Mouse (Mus musculus) myocyte (in vitro differentiated cells): ENCODE results near the gene Ubash3b. TPM values are rescaled to one million over a fixed set of nuclear protein-coding genes. Genes with fewer than 3 reads are reported as not detected.

Experiments used
- H3K27me3 ChIP-seq: one replicate; pipeline ENCODE4 v1.6.1; 2011; ENCODE audit not compliant: control insufficient read depth, insufficient read depth, insufficient read length
- H3K36me3 ChIP-seq: one replicate; pipeline ENCODE4 v1.6.1; 2011; ENCODE audit not compliant: control insufficient read depth, insufficient read depth
- H3K4me2 ChIP-seq: one replicate; pipeline ENCODE4 v1.6.1; 2011; ENCODE audit warnings: low read depth, control low read depth
- H3K4me3 ChIP-seq: one replicate; pipeline ENCODE4 v1.5.1; 2011; ENCODE audit warnings: mild to moderate bottlenecking, control low read depth, moderate library complexity
- H3K79me2 ChIP-seq: one replicate; pipeline ENCODE4 v1.6.1; 2011; ENCODE audit not compliant: control insufficient read depth, insufficient read depth
- H3ac ChIP-seq: one replicate; pipeline ENCODE4 v1.6.1; 2011; ENCODE audit not compliant: control insufficient read depth, insufficient read length
- CEBPB ChIP-seq: IDR thresholded peaks from 2 replicates; pipeline ENCODE4 v1.6.1; 2011; ENCODE audit warnings: mild to moderate bottlenecking, moderate library complexity; ENCODE audit not compliant: poor library complexity, insufficient read depth, severe bottlenecking
- E2F4 ChIP-seq: IDR thresholded peaks from one replicate; pipeline ENCODE4 v1.6.1; 2011; ENCODE audit warnings: mild to moderate bottlenecking, control low read depth, moderate library complexity; ENCODE audit not compliant: insufficient read depth
- MAX ChIP-seq: IDR thresholded peaks from one replicate; pipeline ENCODE4 v1.6.1; 2011; ENCODE audit warnings: low read depth, mild to moderate bottlenecking, control low read depth
- MYOD1 ChIP-seq, 3 experiments: IDR thresholded peaks; one replicate each; pipeline ENCODE4 v1.6.1; 2011; ENCODE audit warnings: control low read depth in 2 of 3, low read depth in 2 of 3, mild to moderate bottlenecking in 2 of 3, moderate library complexity in 1 of 3; ENCODE audit not compliant: insufficient read length in 2 of 3, control insufficient read depth in 1 of 3
- MYOG ChIP-seq, 3 experiments: IDR thresholded peaks; one replicate each; pipeline ENCODE4 v1.6.1; 2011; ENCODE audit warnings: control low read depth in 2 of 3, low read depth in 2 of 3, mild to moderate bottlenecking in 2 of 3; ENCODE audit not compliant: insufficient read length in 2 of 3, control insufficient read depth in 1 of 3, insufficient read depth in 1 of 3
- POLR2A ChIP-seq: IDR thresholded peaks from one replicate; pipeline ENCODE4 v1.6.1; 2011; ENCODE audit warnings: low read depth, mild to moderate bottlenecking, control low read depth, moderate library complexity; ENCODE audit not compliant: insufficient read length
- POLR2AphosphoS2 ChIP-seq: IDR thresholded peaks from one replicate; pipeline ENCODE4 v1.6.1; 2011; ENCODE audit warnings: low read depth, control low read depth; ENCODE audit not compliant: insufficient read length
- REST ChIP-seq: IDR thresholded peaks from one replicate; pipeline ENCODE4 v1.6.1; 2011; ENCODE audit warnings: mild to moderate bottlenecking, control low read depth, moderate library complexity; ENCODE audit not compliant: insufficient read depth, insufficient read length
- SRF ChIP-seq: IDR thresholded peaks from one replicate; pipeline ENCODE4 v1.6.1; 2011; ENCODE audit warnings: low read depth; ENCODE audit not compliant: control insufficient read depth, insufficient read length
- TCF12 ChIP-seq: IDR thresholded peaks from one replicate; pipeline ENCODE4 v1.6.1; 2011; ENCODE audit warnings: mild to moderate bottlenecking, control low read depth; ENCODE audit not compliant: poor library complexity, insufficient read depth, severe bottlenecking
- TCF3 ChIP-seq: IDR thresholded peaks from one replicate; pipeline ENCODE4 v1.6.1; 2011; ENCODE audit warnings: low read depth, control low read depth; ENCODE audit not compliant: insufficient read length
- USF1 ChIP-seq: IDR thresholded peaks from one replicate; pipeline ENCODE4 v1.6.1; 2011; ENCODE audit warnings: low read depth, mild to moderate bottlenecking, control low read depth, moderate library complexity
- polyA plus RNA-seq: library from polyadenylated mRNA; unstranded; fragments of >200 nt; fragmentation: generic; extraction: Trizol; gene quantifications from one replicate; pipeline ENCODE4 v1.2.1, GENCODE M21; 2012; ENCODE audit warnings: missing spikeins

Ubash3b gene
- polyA plus RNA-seq, 1 experiment: 5.9 TPM

DNA sequence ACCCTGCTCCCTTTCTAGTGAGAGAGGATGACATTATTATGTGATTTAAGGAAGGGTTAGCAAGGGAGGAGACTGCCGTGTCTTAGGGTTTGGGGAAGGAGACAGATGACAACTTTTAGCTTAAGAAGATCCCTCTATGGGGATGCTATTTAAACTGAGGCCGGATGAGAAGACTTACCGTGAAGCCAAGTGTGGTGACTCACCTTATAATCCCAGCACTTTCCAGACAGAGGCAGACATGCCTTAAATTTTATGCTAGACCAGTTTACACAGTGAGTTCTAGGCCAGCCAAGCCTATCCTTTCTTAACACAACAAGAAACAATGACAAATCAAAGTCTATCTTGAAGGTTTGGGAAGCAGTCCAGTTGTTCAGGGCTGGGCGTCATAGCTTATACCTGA, 26.4 kb upstream of the Ubash3b start:
- Histone ChIP-seq H3K27me3 (no peaks in the 10 kb centered on the region), H3K4me2 (no peak overlapping the region), H3K4me3 (no peak overlapping the region), H3K36me3 (no peaks in the 10 kb centered on the region), H3ac (no peak overlapping the region), H3K79me2 (no peaks in the 10 kb centered on the region)
- TF ChIP-seq REST: no peak
- no peak for TF ChIP-seq TCF12
- TF ChIP-seq POLR2A: no peak
- no peak for TF ChIP-seq USF1
- TF ChIP-seq CEBPB: no peak
- no peak for TF ChIP-seq MYOG (IDR thresholded peaks at IDR 0.05; ENCODE audit: control insufficient read depth in 1 of 3, insufficient read depth in 1 of 3, insufficient read length in 2 of 3, low read depth in 2 of 3)
- no peak for TF ChIP-seq MAX
- TF ChIP-seq POLR2AphosphoS2: no peak
- TF ChIP-seq SRF: no peak
- no peak for TF ChIP-seq TCF3
- no peak for TF ChIP-seq E2F4
- no peak for TF ChIP-seq MYOD1 (IDR thresholded peaks at IDR 0.05; ENCODE audit: control insufficient read depth in 1 of 3, insufficient read length in 2 of 3, low read depth in 2 of 3)

DNA sequence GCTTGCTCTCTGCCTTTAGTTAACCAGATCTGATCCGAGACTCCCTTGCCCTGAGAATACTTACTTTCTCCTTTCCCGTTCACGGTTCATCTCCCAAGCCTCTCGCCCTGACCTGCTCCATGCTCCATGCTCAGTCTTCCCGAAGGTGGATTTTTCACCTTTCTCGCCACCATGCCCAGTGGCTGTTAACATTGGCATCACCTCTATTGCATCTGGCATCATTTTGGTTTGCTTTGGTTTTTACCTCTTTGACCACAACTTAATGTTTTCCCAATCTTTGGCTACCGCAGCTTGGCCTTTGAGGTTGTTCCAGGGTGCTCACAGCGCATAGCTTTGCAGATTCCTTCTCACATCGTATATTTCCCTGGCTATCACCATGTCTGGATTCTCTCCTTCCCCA, 26.0 kb upstream of the Ubash3b start:
- TF ChIP-seq CEBPB (no peak), POLR2A (no peak), TCF3 (no peak), E2F4 (no peak), POLR2AphosphoS2 (no peak)

DNA sequence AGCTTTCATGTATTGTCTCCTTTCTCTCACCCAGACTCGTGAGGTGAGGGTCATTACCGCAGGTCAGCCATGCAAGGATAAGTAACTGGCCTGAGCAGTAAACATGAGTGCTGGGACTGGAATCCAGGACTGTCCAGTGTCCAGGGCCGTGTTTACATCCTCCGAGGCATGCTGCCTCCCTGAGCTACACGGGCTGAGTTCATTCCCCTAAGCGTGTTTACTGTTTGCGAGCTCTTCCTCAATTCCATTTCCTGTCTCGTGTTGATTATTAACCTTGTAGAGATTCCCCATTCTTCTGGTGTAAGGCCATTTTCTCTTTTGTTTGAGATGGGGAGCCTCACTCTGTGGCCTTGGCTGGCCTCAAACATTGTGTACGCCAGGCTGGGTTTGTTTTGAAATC, 23.8 kb upstream of the Ubash3b start:
- H3ac ChIP-seq: no peak overlapping the region
- H3K36me3 ChIP-seq: no peaks in the 10 kb centered on the region
- no peak overlapping the region for H3K4me2 ChIP-seq
- H3K27me3 ChIP-seq: no peaks in the 10 kb centered on the region
- no peaks in the 10 kb centered on the region for H3K79me2 ChIP-seq
- TF ChIP-seq USF1 (no peak), MAX (no peak), TCF3 (no peak), POLR2A (no peak), CEBPB (no peak), TCF12 (no peak), MYOG (IDR thresholded peaks at IDR 0.05; ENCODE audit: control insufficient read depth in 1 of 3, insufficient read depth in 1 of 3, insufficient read length in 2 of 3, low read depth in 2 of 3) (no peak)
- no peak overlapping the region for H3K4me3 ChIP-seq

More for the DNA sequence above, 26.0 kb upstream of the Ubash3b start:
- Histone ChIP-seq H3K4me3 (no peak overlapping the region), H3K4me2 (no peak overlapping the region), H3K79me2 (no peaks in the 10 kb centered on the region), H3ac (no peak overlapping the region), H3K36me3 (no peaks in the 10 kb centered on the region), H3K27me3 (no peaks in the 10 kb centered on the region)

DNA sequence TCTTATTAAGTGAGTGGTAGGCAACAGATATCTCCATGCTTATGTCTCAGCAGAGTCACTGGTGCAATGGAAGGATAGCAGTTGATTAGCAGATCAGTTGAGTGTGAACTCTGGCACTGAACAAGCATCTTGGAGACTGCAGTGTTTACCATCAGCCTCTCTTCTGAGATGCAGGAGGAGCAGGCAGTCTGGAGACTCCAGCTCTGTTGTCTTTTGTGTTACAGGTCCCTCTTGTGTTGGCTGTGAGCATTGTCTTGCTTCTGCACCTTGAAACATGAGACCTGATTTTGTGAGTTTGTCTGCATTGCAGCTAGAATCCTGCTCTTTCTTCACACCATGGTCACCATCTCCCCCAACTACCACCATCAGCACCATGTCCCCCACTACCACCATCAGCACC, 21.1 kb upstream of the Ubash3b start:
- TF ChIP-seq REST (no peak), MYOD1 (IDR thresholded peaks at IDR 0.05; ENCODE audit: control insufficient read depth in 1 of 3, insufficient read length in 2 of 3, low read depth in 2 of 3) (no peak), POLR2AphosphoS2 (no peak), TCF12 (no peak), E2F4 (no peak), MAX (no peak), USF1 (no peak), SRF (no peak), MYOG (IDR thresholded peaks at IDR 0.05; ENCODE audit: control insufficient read depth in 1 of 3, insufficient read depth in 1 of 3, insufficient read length in 2 of 3, low read depth in 2 of 3) (no peak), TCF3 (no peak), POLR2A (no peak), CEBPB (no peak)
- no peak overlapping the region for H3ac ChIP-seq
- H3K27me3 ChIP-seq: no peaks in the 10 kb centered on the region
- no peaks in the 10 kb centered on the region for H3K36me3 ChIP-seq
- H3K4me3 ChIP-seq: no peak overlapping the region
- no peaks in the 10 kb centered on the region for H3K79me2 ChIP-seq
- no peak overlapping the region for H3K4me2 ChIP-seq

DNA sequence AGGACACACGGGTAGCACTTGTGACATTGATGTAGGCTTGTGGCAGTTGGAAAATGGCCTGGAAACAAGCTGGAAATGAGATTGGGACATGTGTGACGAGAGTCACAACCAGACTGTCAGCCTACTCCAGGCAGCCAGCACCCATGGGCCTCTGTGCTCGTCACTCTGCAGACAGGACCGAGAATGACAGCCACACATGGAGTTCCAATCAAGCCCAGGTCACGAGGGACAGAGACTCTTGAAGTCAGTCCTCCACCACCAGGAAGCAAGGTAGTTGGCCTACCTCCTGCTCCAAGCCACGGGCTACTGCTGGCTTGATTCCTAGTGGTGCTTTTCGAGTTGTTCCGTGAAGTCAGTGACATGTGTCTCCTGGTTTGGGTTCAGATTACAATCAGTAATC, 20.3 kb upstream of the Ubash3b start:
- Histone ChIP-seq H3ac (no peak overlapping the region), H3K36me3 (no peaks in the 10 kb centered on the region), H3K27me3 (no peaks in the 10 kb centered on the region), H3K4me3 (no peak overlapping the region), H3K79me2 (no peaks in the 10 kb centered on the region), H3K4me2 (no peak overlapping the region)
- TF ChIP-seq TCF3 (no peak), SRF (no peak), MAX (no peak), MYOD1 (IDR thresholded peaks at IDR 0.05; ENCODE audit: control insufficient read depth in 1 of 3, insufficient read length in 2 of 3, low read depth in 2 of 3) (no peak), E2F4 (no peak), REST (no peak), POLR2A (no peak), POLR2AphosphoS2 (no peak), CEBPB (no peak), USF1 (no peak), TCF12 (no peak), MYOG (IDR thresholded peaks at IDR 0.05; ENCODE audit: control insufficient read depth in 1 of 3, insufficient read depth in 1 of 3, insufficient read length in 2 of 3, low read depth in 2 of 3) (no peak)
